Mouse (Mus musculus): ENCODE measurements around the gene Slc1a2. TPM values are rescaled to one million over a fixed set of nuclear protein-coding genes. Genes with fewer than 3 reads are reported as not detected.

The Slc1a2 gene
- total and polyA plus RNA-seq, 3 experiments = 0.12 to 0.50 (median 0.29) TPM

DNA sequence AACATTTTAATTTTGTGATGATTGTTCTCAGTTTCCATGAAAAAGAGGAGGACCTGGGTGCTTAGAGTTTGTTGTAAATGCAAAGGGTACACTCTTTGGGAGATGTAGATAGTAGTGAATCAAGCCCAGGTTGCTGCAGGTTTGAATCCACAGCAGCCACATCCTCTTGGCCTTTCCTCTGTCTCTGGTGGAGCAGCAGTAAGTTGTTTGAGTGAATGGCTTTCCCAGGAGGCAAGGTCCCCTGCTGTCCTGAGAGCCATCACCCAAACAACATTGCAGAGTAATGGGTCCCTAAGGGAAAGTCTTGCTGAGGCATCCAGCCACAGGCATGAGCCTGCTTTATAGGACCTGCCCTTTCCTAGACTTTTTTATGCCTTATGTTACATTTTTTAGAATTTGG is 37.1 kb downstream of the Slc1a2 start:
- H3K79me2 ChIP-seq (replicated peaks; ENCODE audit: control insufficient read depth, insufficient read depth, low read length) = no peaks in the 10 kb centered on the region
- H3K4me1 ChIP-seq (ENCODE audit: control insufficient read depth, insufficient read depth, low read length) = no peaks in the 10 kb centered on the region
- H3K27ac ChIP-seq = no peak overlapping the region
- TF ChIP-seq POLR2A (IDR thresholded peaks at IDR 0.05; ENCODE audit: insufficient read depth, low read depth, low read length) (no peak), CTCF (IDR thresholded peaks at IDR 0.05) (no peak), EP300 (IDR thresholded peaks at IDR 0.05; ENCODE audit: insufficient read depth, low read depth, low read length) (no peak)
- no peaks in the 10 kb centered on the region for H3K27me3 ChIP-seq (ENCODE audit: control insufficient read depth, insufficient read depth, low read length)
- H3K9ac ChIP-seq (ENCODE audit: low read depth, low read length) = no peak overlapping the region
- H3K4me3 ChIP-seq = no peak overlapping the region
- no peaks in the 10 kb centered on the region for H3K36me3 ChIP-seq (ENCODE audit: control insufficient read depth, insufficient read depth, low read length)
- DNase-seq = no peak
- intact Hi-C loops (cut with DNase I) = no loop called here

DNA sequence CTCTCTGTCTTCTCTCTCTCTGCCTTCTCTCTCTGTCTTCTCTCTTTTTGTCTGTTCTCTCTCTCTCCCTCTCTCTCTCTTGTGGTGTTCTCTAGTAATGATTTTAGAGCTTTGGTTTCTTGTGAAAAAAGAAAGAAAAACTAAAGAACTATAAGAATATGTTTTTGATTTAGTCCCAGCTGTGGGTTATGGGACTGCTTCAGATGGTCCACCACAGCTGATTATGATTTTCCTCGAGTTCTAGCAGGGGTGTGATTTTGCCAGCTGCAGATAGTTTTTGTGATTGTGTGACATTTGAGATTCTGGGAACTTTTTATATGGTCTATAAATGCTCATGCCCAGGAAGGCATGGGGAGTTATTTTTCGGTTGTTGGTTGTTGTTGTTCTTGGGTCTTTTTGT is 39.3 kb downstream of the Slc1a2 start:
- Histone ChIP-seq H3K4me1 (ENCODE audit: control insufficient read depth, insufficient read depth, low read length) (no peaks in the 10 kb centered on the region), H3K36me3 (ENCODE audit: control insufficient read depth, insufficient read depth, low read length) (no peaks in the 10 kb centered on the region), H3K27ac (no peak overlapping the region), H3K9ac (ENCODE audit: low read depth, low read length) (no peak overlapping the region), H3K27me3 (ENCODE audit: control insufficient read depth, insufficient read depth, low read length) (no peaks in the 10 kb centered on the region), H3K4me3 (no peak overlapping the region), H3K79me2 (replicated peaks; ENCODE audit: control insufficient read depth, insufficient read depth, low read length) (no peaks in the 10 kb centered on the region)
- intact Hi-C loops (cut with DNase I) = no loop called here
- DNase-seq = no peak
- 42% methylated on average over 2 of the region's 2 CpGs for WGBS
- no peak for TF ChIP-seq EP300 (IDR thresholded peaks at IDR 0.05; ENCODE audit: insufficient read depth, low read depth, low read length)
- TF ChIP-seq POLR2A (IDR thresholded peaks at IDR 0.05; ENCODE audit: insufficient read depth, low read depth, low read length) = no peak
- no peak for TF ChIP-seq CTCF (IDR thresholded peaks at IDR 0.05)

DNA sequence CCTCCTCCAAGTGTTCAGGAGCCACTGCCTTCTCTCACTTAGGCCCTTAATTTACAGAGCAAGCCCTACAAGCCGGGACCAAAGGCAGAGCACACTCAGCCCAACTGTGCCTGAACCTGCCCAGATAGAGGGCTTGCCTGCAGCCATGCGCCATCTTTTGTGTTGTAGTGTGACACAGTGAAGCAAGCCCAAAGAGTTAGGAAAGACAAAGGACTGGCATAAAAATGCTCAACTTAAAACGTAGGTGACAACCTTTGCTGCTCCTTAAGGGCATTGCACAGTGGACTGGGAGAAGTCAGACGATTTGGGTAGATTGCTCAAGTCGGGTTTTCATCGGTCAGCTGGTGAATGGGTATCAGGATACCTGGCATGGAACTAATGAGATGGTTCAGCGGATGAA is 41.5 kb downstream of the Slc1a2 start:
- 88% methylated on average over 7 of the region's 7 CpGs for WGBS
- H3K4me3 ChIP-seq = no peak overlapping the region
- TF ChIP-seq POLR2A (IDR thresholded peaks at IDR 0.05; ENCODE audit: insufficient read depth, low read depth, low read length) = no peak
- TF ChIP-seq CTCF (IDR thresholded peaks at IDR 0.05) = no peak
- no peak for TF ChIP-seq EP300 (IDR thresholded peaks at IDR 0.05; ENCODE audit: insufficient read depth, low read depth, low read length)
- intact Hi-C loops (cut with DNase I) = no loop called here
- no peaks in the 10 kb centered on the region for H3K27me3 ChIP-seq (ENCODE audit: control insufficient read depth, insufficient read depth, low read length)
- H3K4me1 ChIP-seq (ENCODE audit: control insufficient read depth, insufficient read depth, low read length) = no peaks in the 10 kb centered on the region
- H3K79me2 ChIP-seq (replicated peaks; ENCODE audit: control insufficient read depth, insufficient read depth, low read length) = no peaks in the 10 kb centered on the region
- H3K27ac ChIP-seq = no peak overlapping the region
- H3K9ac ChIP-seq (ENCODE audit: low read depth, low read length) = no peak overlapping the region
- H3K36me3 ChIP-seq (ENCODE audit: control insufficient read depth, insufficient read depth, low read length) = no peaks in the 10 kb centered on the region
- DNase-seq = no peak

DNA sequence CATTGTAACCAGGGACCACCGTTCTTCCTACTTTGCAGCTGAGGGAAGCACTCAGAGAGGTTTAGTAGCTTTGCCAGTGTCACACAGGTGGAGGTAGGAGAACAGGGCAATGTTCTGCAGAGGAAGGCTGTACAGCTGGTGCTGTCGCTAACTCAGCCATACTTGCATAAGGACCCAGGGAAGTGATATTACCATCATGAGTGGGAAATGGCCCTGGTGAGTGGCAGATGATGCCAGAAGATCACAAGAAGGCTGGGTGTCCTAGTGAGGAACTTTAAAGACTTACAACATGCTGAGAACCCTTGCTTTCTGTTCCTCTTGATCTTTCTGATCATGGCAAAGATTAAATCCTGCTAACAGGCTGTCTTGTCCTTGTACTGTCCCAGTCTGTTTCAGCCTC is 42.2 kb downstream of the Slc1a2 start:
- TF ChIP-seq POLR2A (IDR thresholded peaks at IDR 0.05; ENCODE audit: insufficient read depth, low read depth, low read length) = no peak
- TF ChIP-seq EP300 (IDR thresholded peaks at IDR 0.05; ENCODE audit: insufficient read depth, low read depth, low read length) = no peak
- TF ChIP-seq CTCF (IDR thresholded peaks at IDR 0.05) = no peak
- 95% methylated on average over 2 of the region's 2 CpGs for WGBS

DNA sequence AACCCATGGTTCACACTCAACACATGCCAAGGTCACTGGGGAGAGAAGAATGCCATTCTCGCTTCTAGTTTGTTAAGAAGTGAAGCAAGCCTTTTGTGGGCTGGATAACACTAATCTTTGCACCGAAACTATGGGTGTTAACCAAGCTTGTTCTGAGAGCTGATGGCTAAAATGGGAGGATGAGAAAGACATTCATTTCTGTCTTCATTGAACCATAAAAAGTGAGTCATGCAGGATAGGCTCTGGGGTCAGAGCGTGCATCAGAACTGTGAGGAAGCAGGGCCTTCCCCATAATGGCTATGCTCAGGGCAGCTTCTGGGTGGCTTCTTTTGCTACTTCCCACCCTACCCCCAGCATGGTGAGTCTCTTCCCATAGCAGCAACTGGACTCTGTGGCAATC is 42.9 kb downstream of the Slc1a2 start:
- no peaks in the 10 kb centered on the region for H3K4me1 ChIP-seq (ENCODE audit: control insufficient read depth, insufficient read depth, low read length)
- no peak overlapping the region for H3K9ac ChIP-seq (ENCODE audit: low read depth, low read length)
- no peaks in the 10 kb centered on the region for H3K27me3 ChIP-seq (ENCODE audit: control insufficient read depth, insufficient read depth, low read length)
- intact Hi-C loops (cut with DNase I) = no loop called here
- H3K4me3 ChIP-seq = no peak overlapping the region
- no peak for TF ChIP-seq EP300 (IDR thresholded peaks at IDR 0.05; ENCODE audit: insufficient read depth, low read depth, low read length)
- no peak for TF ChIP-seq CTCF (IDR thresholded peaks at IDR 0.05)
- no peak for TF ChIP-seq POLR2A (IDR thresholded peaks at IDR 0.05; ENCODE audit: insufficient read depth, low read depth, low read length)
- H3K36me3 ChIP-seq (ENCODE audit: control insufficient read depth, insufficient read depth, low read length) = no peaks in the 10 kb centered on the region
- H3K79me2 ChIP-seq (replicated peaks; ENCODE audit: control insufficient read depth, insufficient read depth, low read length) = no peaks in the 10 kb centered on the region
- no peak overlapping the region for H3K27ac ChIP-seq
- DNase-seq = no peak
- WGBS = 87% methylated on average over 3 of the region's 3 CpGs

More for the DNA sequence above, 42.2 kb downstream of the Slc1a2 start:
- H3K79me2 ChIP-seq (replicated peaks; ENCODE audit: control insufficient read depth, insufficient read depth, low read length) = no peaks in the 10 kb centered on the region
- no peak overlapping the region for H3K27ac ChIP-seq
- intact Hi-C loops (cut with DNase I) = no loop called here
- no peak for DNase-seq
- H3K36me3 ChIP-seq (ENCODE audit: control insufficient read depth, insufficient read depth, low read length) = no peaks in the 10 kb centered on the region
- H3K4me1 ChIP-seq (ENCODE audit: control insufficient read depth, insufficient read depth, low read length) = no peaks in the 10 kb centered on the region
- H3K4me3 ChIP-seq = no peak overlapping the region
- no peak overlapping the region for H3K9ac ChIP-seq (ENCODE audit: low read depth, low read length)
- H3K27me3 ChIP-seq (ENCODE audit: control insufficient read depth, insufficient read depth, low read length) = no peaks in the 10 kb centered on the region

DNA sequence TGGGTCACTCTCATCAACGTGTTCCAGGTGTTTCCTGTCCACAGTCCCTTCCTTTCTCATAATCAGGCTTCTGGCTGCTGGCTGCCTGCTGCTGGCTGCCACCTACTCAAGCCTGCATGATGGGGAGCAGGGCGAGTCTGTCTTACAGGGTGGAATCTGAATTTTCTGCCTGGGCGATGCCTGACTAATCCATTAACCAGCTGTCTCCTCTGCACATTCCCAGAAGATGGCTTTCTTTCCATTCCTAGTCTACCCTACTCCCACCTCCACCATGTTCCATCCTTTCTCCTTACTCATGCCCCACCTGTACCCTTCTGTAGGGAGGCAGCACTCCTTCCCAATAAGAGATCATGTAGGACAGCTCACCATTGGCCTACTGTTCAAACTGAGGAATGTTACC is 45.1 kb downstream of the Slc1a2 start:
- intact Hi-C loops (cut with DNase I) = no loop called here

More for the DNA sequence above, 45.1 kb downstream of the Slc1a2 start:
- Histone ChIP-seq H3K27me3 (ENCODE audit: control insufficient read depth, insufficient read depth, low read length) (no peaks in the 10 kb centered on the region), H3K4me3 (no peak overlapping the region), H3K36me3 (ENCODE audit: control insufficient read depth, insufficient read depth, low read length) (no peaks in the 10 kb centered on the region), H3K9ac (ENCODE audit: low read depth, low read length) (no peak overlapping the region), H3K27ac (no peak overlapping the region), H3K79me2 (replicated peaks; ENCODE audit: control insufficient read depth, insufficient read depth, low read length) (no peaks in the 10 kb centered on the region), H3K4me1 (ENCODE audit: control insufficient read depth, insufficient read depth, low read length) (no peaks in the 10 kb centered on the region)
- whole genome bisulfite sequencing = 43% methylated on average over 3 of the region's 3 CpGs
- no peak for DNase-seq
- TF ChIP-seq POLR2A (IDR thresholded peaks at IDR 0.05; ENCODE audit: insufficient read depth, low read depth, low read length) = no peak
- TF ChIP-seq EP300 (IDR thresholded peaks at IDR 0.05; ENCODE audit: insufficient read depth, low read depth, low read length) = no peak

All from heart, adult 2 months (tissue).